Mouse (Mus musculus): ENCODE measurements around the gene Ms4a15.

The Ms4a15 gene

DNA sequence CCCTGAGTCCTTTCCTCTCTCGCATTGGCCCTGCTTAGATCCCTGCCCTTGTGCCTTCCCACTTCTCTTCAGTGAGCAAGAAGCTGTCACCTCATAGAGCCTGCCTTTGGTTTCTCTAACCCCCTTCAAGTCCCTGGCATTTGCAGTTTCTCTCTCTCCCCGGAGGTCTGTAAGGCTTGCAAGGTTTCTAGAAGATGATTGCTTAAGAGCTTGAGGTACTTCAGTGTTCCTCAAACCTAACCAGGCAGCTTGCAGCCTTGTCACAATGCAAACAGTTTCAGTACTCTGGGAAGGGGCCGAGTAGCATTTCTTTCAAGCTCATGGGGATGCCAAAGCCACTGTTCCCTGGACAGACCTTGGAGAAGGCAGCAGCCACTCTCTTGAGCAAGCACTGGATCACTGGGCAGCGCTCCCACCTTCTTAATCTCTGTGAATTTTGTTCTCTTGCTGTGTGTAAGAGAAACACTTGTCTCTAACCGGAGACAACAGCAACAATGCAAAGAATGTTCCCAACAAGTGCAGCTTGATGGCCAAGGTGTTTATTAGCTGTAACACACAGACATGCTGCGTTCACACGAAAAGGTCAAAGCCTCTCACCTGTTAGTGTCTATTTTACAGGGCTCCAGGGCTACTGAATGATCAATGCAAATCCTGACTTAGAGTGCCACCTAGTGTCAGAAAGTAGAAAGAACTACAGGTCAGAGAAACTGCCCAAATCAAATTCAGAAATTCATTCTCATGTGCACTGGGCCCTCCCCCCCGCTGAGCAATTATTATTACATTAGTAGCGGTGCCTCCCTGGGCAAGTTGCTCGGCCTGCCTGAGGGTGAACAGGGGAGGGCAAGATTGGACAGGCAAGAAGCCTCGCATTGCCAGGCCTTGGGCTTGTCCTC, 33.7 kb downstream of the Ms4a15 start:
- no peak for DNase-seq

DNA sequence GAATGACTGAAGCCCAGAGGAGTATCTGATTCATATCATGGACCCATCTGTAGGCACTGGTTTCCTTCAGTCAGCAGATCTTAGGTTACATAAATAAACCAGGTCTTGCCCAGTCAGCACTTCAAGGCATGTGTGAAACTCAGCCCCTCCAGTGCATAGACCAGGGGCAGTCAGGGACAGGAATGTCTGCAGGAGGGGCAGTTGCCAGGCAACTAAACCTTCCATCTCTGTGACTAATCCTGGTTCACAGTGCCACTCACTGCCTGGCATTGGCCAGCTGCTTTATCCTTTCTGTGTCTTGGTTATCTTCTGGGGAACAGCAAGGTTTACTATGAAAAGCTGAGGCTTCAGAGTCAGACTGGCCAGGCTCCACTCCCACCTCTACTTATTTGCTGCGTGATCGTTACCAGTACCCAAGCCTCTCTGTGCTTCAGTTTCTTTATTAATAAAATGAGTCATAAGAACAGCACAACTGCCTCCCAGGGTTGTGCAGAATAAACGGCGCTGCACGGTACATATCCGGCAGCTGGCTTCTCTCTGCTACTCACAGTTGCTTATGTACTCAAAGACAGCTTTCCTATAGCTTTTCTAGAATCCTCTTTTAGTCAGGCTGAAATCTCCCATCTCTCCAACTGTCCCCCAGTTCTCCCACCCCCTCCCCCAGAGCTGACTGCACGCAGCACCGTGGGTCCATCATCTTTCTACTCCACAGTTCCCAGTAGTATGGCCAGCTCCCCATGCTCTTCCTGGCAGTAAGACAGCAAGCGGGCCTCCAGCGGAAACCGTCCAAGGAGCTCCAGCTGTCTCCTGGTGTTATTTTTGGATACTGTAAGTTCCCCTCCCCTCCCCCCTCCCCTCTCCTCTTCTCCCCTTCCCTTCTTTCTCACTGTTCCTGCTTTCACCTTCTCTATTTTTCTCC, 40.8 kb downstream of the Ms4a15 start:
- no peak for DNase-seq

DNA sequence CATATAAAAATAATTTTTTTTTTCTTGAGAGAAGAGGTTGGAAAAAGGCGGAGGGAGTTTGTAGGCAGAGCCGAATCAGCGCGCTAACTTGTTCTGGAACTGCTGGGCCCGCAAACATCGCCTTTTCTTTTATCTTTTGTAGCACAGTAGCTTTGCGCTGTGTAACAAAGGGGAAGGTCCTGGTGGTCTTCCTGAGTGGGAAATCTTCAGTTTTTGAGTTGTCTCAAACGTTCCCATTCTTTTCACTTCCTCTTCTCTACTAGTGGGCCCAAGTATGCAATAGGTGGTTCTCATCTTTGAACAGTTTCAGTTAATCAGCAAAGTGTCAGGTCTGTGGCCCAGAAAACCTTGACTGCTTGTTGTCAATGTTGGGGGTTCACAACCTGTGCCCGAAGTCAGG, 43.5 kb downstream of the Ms4a15 start:
- DNase-seq = no peak

DNA sequence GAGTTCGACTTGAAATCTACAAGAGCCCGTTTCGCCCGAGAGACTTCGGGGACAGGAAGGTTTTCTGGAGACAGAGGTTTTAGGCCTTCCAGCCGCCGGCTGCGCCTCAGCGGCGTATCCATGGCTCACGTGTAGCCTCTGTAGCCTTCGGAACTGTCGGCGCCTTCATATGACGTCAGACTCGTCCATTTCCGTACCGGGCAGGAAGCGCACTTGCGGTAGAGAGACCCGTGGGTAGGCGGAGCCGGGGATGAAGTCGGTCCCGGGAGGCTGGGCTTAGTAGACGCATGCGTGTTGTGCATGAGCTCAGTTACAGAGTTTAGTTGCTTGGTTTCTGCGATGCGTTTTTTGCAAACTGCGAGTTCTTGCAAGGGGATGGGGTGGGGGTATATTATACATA, 43.9 kb downstream of the Ms4a15 start, which contains the start of gene Ccdc86:
Ccdc86 (minus strand) TSS at position 155 of the 400 bp plus-strand sequence.
- DNase-seq = peak; percentile 89 to 92

DNA sequence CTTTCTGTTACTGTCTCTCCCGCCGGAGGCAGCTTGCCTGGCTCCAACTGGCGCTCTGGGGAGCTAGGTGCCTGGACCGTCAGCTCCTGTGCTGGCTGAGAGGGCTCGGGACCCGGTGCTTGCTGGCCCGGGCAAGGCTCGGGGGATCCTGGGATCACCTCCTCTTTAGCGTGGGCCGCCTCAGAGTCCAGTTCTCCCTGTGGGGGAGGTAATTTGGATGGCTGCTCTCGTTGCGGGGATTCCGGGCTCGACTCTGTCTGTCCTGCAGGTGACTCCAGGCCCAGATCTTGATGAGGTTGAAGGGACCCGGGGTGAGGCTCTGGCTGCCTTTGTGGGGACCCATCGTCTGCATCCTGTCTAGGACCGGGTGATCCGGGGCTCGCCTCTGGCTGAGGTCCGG, 44.6 kb downstream of the Ms4a15 start:
- DNase-seq = peak in 1 of 2 experiments; percentile 7

DNA sequence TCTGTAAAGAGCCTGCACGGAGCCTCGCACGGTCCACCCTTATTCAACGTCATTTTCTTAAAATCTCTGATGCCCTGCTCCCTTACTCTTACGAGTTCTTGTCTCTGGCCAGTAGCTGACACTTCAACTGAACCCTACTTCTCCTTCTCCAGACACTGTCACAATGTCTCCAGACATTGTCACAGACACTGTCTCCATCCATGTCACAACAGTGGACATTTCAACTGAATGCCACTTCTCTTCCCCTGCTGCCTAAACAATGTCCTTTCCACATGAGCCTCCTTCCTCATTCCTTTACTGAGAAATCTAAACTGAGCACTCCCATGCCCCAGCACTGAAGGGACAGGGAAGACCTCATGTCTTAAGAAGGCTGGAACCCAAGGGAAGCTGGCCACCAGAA, 45.8 kb downstream of the Ms4a15 start:
- DNase-seq = no peak

DNA sequence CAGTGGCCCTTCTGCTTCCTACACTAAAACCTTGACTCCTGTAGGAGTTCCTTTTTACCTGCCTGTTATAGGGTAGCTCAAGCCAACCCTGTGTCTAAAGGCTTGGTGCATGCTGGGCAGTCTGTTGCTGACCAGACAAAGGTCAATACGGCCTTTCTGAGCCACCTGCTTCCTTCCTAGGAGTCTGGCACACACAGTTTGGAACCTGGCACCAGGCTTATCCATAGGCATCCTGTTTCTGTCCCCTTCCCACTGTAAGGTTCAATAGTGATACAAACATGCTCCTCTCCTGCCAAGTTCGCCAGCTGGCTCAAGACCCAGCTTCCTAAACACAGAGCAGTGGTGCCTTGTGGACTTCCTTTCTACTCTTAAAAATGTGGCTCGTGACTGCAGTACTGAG, 46.5 kb downstream of the Ms4a15 start:
- DNase-seq = no peak

DNA sequence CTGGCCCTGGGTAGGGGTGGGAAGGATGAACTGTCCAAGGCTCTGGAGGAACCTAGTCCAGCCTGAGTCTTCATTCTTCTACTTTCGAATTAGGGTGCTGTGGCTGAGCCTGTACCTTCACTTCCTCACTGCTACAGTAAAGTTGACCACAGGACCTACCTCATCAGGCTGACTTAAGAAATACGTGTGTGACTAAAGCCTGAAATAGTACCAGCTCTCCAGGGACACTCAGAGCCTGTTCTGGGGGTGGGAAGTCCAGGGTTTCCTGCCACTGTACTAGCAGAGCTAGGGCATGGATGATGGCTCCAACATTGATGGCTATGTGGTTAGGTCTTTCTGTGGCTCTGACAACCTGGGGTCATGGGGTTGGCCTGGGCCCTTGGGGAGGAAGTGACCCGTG, 49.1 kb downstream of the Ms4a15 start:
- no peak for DNase-seq

DNA sequence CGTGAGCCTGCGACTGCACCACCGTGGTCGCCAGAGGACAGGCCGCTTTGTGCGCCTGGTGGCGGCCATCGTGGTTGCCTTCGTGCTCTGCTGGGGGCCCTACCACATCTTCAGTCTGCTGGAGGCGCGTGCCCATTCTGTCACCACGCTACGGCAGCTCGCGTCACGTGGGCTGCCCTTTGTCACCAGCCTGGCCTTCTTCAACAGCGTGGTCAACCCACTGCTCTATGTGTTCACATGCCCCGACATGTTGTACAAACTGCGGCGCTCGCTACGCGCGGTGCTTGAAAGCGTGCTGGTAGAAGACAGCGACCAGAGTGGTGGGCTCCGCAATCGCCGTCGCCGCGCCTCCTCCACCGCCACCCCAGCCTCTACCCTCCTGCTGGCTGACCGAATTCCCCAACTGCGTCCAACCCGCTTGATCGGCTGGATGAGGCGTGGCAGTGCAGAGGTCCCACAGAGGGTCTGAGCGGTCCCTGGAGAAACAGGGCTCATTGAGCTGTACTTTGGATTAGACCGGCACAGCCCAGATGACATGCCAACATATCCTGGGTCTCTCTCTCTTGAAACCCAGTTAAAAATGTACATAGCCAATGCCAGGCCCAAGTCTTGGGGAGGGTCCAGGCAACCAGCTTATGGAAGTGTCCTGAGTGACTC, 52.1 kb downstream of the Ms4a15 start:
- DNase-seq = no peak

DNA sequence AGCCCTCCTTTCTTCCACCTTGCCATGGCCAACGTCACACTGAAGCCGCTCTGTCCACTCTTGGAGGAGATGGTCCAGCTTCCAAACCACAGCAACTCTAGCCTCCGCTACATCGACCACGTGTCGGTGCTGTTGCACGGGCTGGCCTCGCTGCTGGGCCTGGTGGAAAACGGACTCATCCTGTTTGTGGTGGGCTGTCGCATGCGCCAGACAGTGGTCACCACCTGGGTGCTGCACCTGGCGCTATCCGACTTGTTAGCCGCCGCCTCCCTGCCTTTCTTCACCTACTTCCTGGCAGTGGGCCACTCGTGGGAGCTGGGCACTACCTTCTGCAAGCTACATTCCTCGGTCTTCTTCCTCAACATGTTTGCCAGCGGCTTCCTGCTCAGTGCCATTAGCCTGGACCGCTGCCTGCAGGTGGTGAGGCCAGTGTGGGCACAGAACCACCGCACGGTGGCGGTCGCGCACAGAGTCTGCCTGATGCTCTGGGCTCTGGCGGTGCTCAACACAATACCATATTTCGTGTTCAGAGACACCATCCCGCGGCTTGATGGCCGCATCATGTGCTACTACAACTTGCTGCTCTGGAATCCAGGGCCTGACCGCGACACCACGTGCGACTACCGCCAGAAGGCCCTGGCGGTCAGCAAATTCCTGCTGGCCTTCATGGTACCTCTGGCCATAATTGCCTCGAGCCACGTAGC, 52.8 kb downstream of the Ms4a15 start:
- DNase-seq = peak; percentile 28 to 57

DNA sequence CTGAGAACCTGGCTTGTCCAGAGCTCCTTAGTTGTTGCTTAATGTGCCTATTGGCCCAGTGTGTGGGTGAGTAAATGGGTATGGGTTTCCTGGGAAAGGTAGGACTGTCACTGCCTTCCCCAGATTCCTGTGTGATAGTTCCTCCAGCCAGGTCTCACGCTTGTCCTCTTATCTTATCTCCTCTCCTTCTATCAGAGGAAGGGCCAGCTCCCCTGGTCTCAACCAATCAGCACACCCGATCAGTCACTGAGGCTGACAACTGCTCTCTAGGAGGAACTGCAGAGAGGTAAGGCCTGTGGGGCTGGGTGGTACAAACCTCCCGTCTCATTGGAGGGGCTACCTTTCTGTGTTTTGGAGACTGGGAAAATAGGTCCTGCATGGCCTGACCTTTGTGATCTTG, 54.3 kb downstream of the Ms4a15 start:
- no peak for DNase-seq

DNA sequence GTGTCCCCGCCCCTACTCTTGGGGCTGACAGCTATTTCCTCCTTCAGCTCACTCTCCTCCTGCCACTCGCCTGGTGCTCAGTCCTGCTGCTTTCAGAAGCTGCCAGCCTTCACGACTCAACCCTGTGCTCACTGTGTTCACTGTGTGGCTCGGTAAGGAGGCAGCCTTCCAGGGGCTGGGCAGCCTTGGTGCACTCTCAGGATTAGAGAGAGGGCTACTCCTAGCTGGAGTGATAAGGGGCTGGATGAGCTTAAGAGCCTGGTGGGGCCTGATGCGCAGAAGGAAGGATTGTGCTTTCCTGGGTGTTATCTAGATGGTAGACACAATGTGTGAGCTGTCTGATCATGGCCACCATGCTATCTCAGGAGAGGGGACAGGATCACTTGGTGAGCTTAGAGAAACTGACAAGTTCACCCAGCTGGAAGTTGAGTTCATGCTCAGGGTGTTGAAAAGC, 55.9 kb downstream of the Ms4a15 start, which contains the start of gene Ptgdr2:
Ptgdr2 (plus strand) TSS at position 51 of the 454 bp plus-strand sequence.
- no peak for DNase-seq

DNA sequence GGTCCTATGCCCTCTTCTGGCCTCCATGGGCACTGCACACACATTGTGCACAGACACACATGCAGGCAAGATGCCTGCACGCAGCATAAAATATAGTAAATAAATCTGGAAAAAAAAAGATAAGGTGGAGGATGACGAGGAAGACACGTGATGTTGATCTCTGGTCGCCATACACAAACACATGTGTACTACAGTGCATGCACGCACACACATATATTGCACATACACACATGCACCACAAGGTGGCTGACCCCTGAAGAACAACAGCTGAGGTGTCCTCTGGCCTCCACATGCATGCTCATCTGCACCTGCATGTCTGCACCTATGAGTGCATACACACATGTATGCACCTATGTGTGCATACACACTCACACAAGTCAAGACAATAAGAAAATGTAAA, 57.0 kb downstream of the Ms4a15 start:
- DNase-seq = no peak

DNA sequence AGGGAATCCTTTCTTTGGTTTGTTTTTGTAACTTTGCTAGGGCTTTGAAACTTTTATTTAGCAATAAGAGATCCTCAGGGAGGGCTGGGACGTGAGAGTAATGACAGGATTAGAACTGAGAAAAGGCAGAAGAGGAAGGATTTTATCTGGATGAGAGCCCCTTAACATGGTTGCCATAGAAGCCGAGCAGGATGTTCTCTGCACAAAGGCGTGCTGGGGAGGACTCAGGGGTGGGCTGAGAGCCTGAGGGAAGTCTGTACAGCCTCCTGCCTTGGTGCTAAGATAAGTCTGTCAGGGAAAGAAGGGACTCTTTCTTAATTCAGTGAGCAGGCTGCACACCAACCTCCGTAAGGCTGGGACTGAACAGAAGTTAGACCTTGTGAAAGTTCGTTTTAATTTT, 58.0 kb downstream of the Ms4a15 start:
- no peak for DNase-seq

DNA sequence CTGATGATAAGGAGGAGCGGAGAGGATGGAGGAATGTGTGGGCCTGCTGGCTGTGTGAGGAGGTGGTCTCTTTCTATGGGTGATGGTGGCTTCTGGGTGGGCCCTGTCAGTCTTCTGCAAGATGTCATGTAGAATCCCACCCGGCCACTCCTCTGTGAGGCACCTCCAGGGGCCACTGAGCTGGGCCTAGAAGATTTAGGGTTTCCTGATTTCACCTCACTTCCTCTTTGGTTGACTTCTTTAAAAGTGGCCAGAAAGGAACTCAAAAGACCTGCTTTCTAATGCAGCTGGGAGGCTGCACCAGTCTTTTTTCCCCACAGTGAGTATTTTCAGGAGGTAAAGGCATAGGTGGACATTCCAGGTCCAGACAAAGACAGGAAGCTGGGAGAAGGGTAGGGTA, 62.4 kb downstream of the Ms4a15 start:
- DNase-seq = no peak

All from spleen, adult 18-20 months (tissue).